Mouse (Mus musculus) spleen, adult 2 months (tissue): ENCODE results near the gene Canx. TPM values are rescaled to one million over a fixed set of nuclear protein-coding genes. Genes with fewer than 3 reads are reported as not detected.

Experiments
- DNase-seq, 2 experiments: peaks; one replicate each; pipeline versions ENCODE4 v3.0.0 to v3.0.0-alpha.2; 2012 to 2021; ENCODE audit warnings: low spot score in 2 of 2, low read depth in 1 of 2
- H3K27ac ChIP-seq: fragments of 200-500 bp; 2 replicates; pipeline ENCODE4 v1.5.1; 2012; ENCODE audit warnings: low read length, inconsistent platforms; ENCODE audit not compliant: insufficient read depth
- H3K27me3 ChIP-seq: fragments of 200-500 bp; 2 replicates; pipeline ENCODE4 v1.6.1; 2012; ENCODE audit warnings: mild to moderate bottlenecking, moderate library complexity, low read length, inconsistent platforms; ENCODE audit not compliant: control insufficient read depth, insufficient read depth
- H3K36me3 ChIP-seq: fragments of 200-500 bp; 2 replicates; pipeline ENCODE4 v1.6.1; 2012; ENCODE audit warnings: mild to moderate bottlenecking, low read length, inconsistent platforms; ENCODE audit not compliant: control insufficient read depth, insufficient read depth
- H3K4me1 ChIP-seq: fragments of 200-500 bp; 2 replicates; pipeline ENCODE4 v1.6.1; 2011; ENCODE audit warnings: inconsistent platforms; ENCODE audit not compliant: control insufficient read depth, insufficient read depth, insufficient read length
- H3K4me3 ChIP-seq: fragments of 200-500 bp; 2 replicates; pipeline ENCODE4 v1.5.1; 2011; ENCODE audit warnings: mild to moderate bottlenecking, inconsistent platforms; ENCODE audit not compliant: insufficient read depth, insufficient read length; ENCODE audit errors: extremely low read depth
- CTCF ChIP-seq: fragments of 200-500 bp; IDR thresholded peaks from 2 replicates; pipeline ENCODE4 v1.5.1; 2011; ENCODE audit warnings: mild to moderate bottlenecking, inconsistent platforms; ENCODE audit not compliant: insufficient read depth, insufficient read length, insufficient replicate concordance; ENCODE audit errors: extremely low read depth
- POLR2A ChIP-seq: fragments of 200-500 bp; IDR thresholded peaks from 2 replicates; pipeline ENCODE4 v1.6.1; 2011; ENCODE audit warnings: low read depth, low read length, inconsistent platforms
- WGBS: fragments of 180-500 bp; shearing (Covaris S2); methylation state at CpG from one replicate; pipeline ENCODE4 v1.1.7; 2018; 5-methylcytosine and 5-hydroxymethylcytosine counted together
- polyA plus RNA-seq: library from polyadenylated mRNA; depleted of rRNA; stranded (reverse); fragments of >200 nt; gene quantifications from 2 replicates; pipeline ENCODE4 v1.2.3, GENCODE M21; 2012; rRNA removed

Gene Canx
- polyA plus RNA-seq, 1 experiment = 23.5 TPM

DNA sequence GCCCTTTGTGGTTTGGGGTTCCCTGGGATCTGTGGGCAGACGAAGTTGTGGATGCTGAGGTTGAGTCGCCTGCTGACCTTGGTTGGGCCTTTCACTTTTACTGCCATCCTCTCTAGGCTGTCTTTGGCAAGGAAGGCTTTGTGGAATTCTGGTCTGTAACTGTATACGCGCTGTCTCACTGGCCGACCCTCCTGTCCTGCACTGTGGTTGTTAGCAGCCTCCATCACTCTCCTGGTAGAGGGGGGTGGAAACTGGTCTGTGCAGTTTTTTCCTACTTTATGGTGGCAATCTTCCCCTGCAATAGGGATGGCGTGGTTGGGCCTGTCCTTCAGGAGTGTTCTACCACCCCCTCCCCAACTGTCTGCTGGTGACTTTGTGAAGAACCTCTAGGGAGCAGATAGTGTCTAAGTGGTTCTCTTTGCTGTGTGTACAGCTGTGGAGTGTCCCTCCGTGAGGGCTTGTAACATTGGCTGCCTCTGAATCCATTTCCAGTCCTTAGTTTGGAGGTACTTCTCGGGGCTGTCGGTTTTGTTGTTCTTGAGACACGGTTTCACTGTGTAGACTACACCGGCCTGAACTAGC, 72.7 kb downstream of the Canx start:
- H3K4me1 ChIP-seq = no peaks in the 10 kb centered on the region
- TF ChIP-seq POLR2A = no peak
- no peak for TF ChIP-seq CTCF
- H3K27me3 ChIP-seq = no peaks in the 10 kb centered on the region
- peak overlapping the region; percentile 44 for H3K27ac ChIP-seq
- no peak overlapping the region for H3K4me3 ChIP-seq
- peaks cover 11% of the 10 kb centered on the region for H3K36me3 ChIP-seq
- WGBS = 87% methylated on average over 11 of the region's 11 CpGs
- no peak for DNase-seq

GRCm38 (mm10) chr11:50252166-50252565, 73.3 kb downstream of the Canx start:
- TF ChIP-seq POLR2A (no peak), CTCF (no peak)
- DNase-seq = no peak
- no peak overlapping the region for H3K4me3 ChIP-seq
- peak overlapping the region; percentile 44 for H3K27ac ChIP-seq
- 83% methylated on average over 3 of the region's 3 CpGs for WGBS
- peaks cover 7% of the 10 kb centered on the region; the same call in 1 of the 2 replicates for H3K36me3 ChIP-seq
- no peaks in the 10 kb centered on the region for H3K4me1 ChIP-seq
- H3K27me3 ChIP-seq = no peaks in the 10 kb centered on the region

DNA sequence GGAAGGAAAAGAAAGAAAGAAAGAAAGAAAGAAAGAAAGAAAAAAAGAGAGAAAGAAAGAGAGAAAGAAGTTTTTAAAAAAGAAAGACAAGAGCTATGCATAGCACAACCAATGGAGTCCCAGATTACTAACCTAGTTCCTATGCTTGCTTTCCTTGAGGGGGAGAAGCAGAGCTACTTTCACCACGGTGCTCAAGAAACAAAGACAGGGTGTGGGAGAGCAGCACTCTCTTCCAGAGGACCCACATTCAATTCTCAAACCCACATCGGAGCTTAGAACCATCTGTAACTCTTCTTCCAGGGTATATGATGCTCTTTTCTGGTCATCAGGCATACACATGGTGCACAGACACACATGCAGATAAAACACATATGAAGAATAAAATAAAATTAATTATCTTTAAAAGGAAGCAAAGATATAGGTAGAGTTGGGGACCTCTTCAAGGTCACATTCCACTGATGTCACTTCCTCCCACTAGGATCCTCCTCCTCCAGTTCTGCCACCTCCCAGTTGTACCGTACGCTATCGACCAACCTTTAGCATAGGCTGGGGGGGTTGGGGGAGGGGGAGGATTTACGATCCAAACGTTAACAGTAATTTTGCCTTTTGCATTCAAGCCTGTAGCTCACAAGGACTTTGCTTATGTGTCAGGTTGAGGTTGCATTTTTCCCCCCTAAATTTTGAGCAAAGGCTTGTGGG, 76.9 kb downstream of the Canx start:
- Histone ChIP-seq H3K27ac (no peak overlapping the region), H3K4me3 (no peak overlapping the region), H3K4me1 (no peaks in the 10 kb centered on the region), H3K36me3 (no peaks in the 10 kb centered on the region), H3K27me3 (no peaks in the 10 kb centered on the region)
- DNase-seq = no peak
- WGBS = 88% methylated on average over 7 of the region's 7 CpGs
- TF ChIP-seq CTCF = no peak
- TF ChIP-seq POLR2A = no peak

DNA sequence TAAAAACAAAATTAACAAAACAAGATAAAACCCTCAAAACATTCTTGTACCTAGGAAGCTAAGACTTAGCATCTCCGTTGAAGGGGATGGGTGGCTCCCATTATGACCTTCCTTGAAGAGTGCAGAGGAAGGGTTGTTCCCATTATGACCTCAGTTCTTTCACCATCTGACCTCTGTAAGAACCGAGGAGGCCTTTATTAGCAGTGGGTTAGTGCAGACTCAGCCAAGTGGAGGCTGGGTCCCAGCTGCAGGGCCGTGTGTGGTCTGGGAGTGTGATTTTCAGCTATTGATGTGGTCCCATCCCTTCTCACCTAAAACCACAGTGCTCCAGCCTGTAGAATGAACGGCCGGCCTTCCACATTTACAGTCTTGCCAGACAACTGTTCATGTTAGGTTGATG, 80.2 kb downstream of the Canx start:
- Histone ChIP-seq H3K27me3 (no peaks in the 10 kb centered on the region), H3K4me1 (no peaks in the 10 kb centered on the region), H3K4me3 (no peak overlapping the region), H3K27ac (no peak overlapping the region), H3K36me3 (no peaks in the 10 kb centered on the region)
- WGBS = 60% methylated on average over 5 of the region's 5 CpGs
- no peak for DNase-seq
- TF ChIP-seq CTCF = no peak
- TF ChIP-seq POLR2A = no peak

Other genes with a start within 250 kb of the Canx start
- gene Tbc1d9b, start 194.3 kb downstream of the Canx start, polyA plus RNA-seq = 33.5 and 37.2 TPM in 2 replicates
- 2.4 and 3.5 TPM in 2 replicates for gene Mrnip, start 151.2 kb downstream of the Canx start, polyA plus RNA-seq
- gene Sqstm1, start 114.8 kb downstream of the Canx start, polyA plus RNA-seq = 113 and 117 TPM in 2 replicates
- gene Mgat4b, start 114.8 kb downstream of the Canx start, polyA plus RNA-seq = 32.6 and 41.5 TPM in 2 replicates
- 44.9 and 53.9 TPM in 2 replicates for gene Ltc4s, start 87.1 kb downstream of the Canx start, polyA plus RNA-seq
- 15.0 and 19.3 TPM in 2 replicates for gene Maml1, start 33.4 kb downstream of the Canx start, polyA plus RNA-seq
- gene Cby3, start 28.8 kb upstream of the Canx start, polyA plus RNA-seq = not detected in 2 replicates
- gene Hnrnph1, start 51.3 kb upstream of the Canx start, polyA plus RNA-seq = 33.6 and 43.8 TPM in 2 replicates
- 9.6 and 13.0 TPM in 2 replicates for gene Rufy1, start 105.5 kb upstream of the Canx start, polyA plus RNA-seq